Mouse (Mus musculus): Measurements from ENCODE around the gene Acap1.

DNA sequence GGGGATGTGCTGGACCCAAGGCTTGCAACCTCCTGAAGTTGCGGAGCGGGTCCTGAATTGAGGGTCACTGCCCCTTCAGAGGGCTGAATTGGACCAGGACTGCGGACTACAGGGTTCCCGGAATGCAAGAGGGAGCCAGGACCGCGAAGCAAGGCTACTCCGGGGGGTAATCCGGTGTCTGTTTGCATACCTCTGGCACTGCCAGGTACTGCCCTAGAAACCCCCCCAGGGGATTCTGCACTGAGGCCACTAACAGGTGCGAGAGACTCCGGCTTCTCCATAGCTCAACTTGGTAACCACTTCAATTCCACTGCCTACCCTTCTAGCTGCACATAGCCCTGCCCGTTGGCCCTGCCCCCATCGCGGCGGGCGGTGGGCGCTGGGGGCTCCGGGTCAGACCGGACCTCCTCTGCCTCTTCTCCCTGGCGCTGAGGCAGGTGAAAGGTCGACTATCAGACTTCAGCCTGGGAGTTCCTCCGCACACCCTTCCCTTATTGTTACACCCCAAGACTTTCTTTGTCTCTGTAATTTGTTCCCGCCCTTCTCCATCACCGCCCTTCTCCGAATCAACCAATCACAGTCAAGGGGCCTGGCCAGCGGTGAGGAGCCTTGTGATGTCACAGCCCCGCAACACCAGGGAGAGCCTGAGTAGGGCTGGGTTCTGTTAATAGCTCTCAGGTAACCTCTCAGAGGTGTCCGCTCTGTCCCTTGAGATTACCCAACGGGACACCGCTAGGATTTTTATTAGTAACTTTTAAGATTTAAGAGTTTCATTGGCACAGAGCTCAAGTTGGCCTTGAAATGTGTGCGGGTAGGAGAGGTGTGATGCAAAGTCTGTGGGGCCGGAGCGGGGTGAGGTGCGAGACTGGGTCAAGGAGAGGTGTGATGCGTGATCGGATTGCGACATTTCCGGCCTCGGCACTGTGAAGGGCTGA is 5.4 kb upstream of the Acap1 start, which contains the start of the genes 2810408A11Rik and Neurl4:
- TF ChIP-seq CTCF (IDR thresholded peaks at IDR 0.05; ENCODE audit: low read depth) (no peak), EP300 (IDR thresholded peaks at IDR 0.05; ENCODE audit: low read depth) (peak; percentile 15; the same call in 1 of the 2 replicates)

Measured in liver, embryonic 14.5 days (tissue).